Mouse (Mus musculus) bone marrow macrophage, adult 2 months (primary cell): ENCODE measurements around the gene Gm6793.

Experiments used
- CTCF ChIP-seq: IDR thresholded peaks from 2 replicates; pipeline ENCODE4 v1.5.1; 2012; ENCODE audit warnings: low read depth, mild to moderate bottlenecking, low read length, moderate library complexity
- POLR2A ChIP-seq: IDR thresholded peaks from 2 replicates; pipeline ENCODE4 v1.6.1; 2012; ENCODE audit warnings: mild to moderate bottlenecking, low read depth, low read length, borderline replicate concordance

DNA sequence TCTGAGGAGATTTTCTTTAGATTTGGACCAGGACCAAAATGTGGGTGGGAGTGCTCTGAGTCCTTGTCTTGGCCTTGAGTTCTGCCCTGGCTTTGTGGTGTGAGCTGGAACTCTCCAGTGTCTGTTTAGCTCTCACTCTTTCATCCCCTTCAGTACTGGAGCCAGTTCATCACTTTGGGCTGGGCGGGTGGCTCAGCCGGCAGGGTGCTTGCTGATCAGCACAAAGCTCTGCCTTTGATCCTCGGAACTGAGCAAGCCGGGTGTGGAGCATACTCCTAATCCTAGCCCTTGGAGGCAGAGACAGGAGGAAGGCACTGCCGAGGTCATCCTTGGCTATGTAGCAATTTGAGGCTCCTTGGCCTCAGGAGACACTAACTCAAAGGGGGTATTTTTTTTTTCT lies 45.8 kb downstream of the Gm6793 start:
- TF ChIP-seq CTCF, result no peak
- no peak for TF ChIP-seq POLR2A
